Mouse (Mus musculus): Measurements from ENCODE around the gene Btbd6. TPM values are rescaled to one million over a fixed set of nuclear protein-coding genes. Genes with fewer than 3 reads are reported as not detected.

The Btbd6 gene
- total RNA-seq (2023) = 9.7 to 15.0 TPM (median 12.8 TPM) in 4 replicates

DNA sequence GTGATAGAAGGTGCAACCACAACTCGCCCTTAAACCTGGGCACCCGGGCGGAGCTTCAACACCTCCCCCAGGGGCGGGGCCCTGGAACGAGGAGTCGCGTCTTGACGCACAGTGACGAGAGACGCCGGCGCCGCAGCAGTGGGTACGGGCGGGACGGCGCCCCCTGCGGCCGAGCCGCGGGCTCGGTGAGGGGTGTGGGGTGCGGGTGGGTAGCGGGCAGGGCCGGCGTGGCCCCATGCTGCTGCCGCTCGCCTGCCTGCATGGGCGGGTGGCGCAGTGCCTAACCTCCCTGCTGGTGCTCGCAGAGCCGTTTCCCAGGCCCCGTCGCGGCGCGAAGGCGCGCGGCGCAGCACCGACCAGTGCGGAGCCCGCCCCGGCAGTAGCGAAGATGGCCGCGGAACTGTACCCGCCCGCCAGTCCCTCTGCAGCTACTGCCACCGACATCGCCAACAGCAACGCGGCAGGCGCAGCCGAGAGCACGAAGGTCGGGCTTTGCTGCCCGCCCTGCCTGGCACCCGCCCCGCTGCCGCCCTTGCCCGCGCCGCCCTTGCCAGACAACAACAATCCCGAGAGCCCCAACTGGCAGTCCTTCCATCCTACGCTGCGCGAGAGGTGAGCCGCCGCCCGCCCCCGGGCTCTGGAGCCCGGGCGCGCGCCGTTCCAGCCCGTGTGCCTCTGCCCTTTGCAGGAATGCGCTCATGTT lies at the start of gene Btbd6:
TSS of gene Btbd6 (plus strand) at position 112 of the 703 bp plus-strand sequence.

DNA sequence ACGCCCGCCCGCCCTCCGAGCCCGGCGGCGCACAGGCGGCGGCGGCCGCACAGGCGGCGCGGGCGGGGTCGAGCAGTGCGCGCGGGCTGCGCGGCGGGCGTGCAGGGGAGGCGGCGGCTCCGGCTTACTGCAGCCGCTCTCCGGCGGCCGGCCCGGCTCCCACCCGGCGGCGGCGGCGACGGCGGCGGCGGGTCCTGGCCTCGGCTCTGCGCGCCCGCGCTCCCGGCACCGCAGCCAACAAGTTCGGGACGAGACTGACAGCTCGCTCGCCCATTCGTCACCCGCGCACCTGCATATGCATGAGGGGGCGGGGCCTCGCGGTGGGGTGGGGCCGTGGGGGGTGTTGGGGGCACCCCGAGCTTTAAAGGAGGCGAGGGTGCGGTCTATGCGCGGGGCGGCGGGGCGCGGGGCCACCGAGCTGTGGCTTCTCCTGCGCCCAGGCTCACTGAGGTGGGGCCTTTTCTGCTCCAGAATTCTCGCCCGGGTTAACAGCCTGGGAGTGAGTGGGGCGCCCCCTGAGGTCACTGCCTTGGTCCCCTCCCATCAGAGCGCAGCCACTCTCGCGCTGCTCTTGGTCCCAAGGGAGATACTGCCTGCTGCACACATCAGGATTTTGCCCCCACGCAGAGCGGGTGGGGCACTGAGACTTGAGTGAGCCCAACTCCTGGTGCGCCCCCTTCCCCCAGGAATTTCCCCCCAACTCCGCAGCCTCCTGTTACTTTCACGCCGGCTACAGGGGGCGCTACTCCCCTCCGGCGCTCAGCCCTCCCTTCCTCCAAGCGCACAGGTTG lies 46.5 kb upstream of the Btbd6 start, which contains the start of gene Jag2:
TSS of gene Jag2 (minus strand) at position 215 of the 791 bp plus-strand sequence.

DNA sequence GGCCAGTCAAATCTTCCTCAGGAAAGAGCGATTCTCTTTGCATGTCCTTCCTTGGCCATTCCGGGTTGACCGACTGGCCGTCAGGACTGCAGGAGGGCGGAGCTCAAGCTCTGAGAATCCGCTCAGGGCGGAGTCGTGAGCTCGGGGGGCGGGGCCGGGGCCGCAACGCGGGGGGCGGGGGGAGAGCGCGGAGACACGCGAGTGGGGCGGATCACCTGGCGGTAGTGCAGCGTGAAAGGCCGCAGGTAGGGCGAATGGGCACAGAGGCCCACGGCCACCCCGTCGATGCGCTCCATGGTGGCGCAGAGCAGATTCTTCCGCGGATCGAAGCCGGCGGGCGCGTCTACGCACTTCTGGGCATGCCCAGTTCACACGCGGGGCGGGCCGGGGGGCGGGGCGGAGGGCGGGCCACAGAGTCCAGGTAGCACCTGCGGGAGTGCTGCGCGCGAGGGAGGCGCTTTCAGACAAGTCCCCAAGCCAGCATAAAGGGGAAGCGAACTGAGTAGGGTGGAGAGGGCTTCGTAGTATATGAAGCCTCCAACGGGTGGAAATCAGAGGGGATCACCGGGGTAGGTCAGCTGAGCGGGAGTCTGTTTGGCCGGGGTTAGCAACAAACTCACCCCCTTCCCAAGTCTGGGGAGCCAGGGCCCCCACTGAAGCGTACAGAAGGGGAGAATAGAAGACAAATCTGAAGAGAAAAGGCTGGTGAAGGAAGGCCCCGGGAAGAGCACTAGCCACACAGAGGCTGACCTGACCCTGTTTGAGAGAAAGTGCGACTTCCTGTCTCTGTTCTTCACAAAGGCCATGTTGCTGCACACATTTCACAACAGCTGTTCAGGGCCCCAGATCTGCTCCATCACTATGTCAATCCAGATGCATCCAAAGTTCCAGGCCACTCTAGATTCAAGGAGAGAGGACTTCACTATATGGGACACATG lies 34.2 kb upstream of the Btbd6 start, which contains the start of gene Nudt14:
TSS of gene Nudt14 (minus strand) at position 349 of the 938 bp plus-strand sequence.

DNA sequence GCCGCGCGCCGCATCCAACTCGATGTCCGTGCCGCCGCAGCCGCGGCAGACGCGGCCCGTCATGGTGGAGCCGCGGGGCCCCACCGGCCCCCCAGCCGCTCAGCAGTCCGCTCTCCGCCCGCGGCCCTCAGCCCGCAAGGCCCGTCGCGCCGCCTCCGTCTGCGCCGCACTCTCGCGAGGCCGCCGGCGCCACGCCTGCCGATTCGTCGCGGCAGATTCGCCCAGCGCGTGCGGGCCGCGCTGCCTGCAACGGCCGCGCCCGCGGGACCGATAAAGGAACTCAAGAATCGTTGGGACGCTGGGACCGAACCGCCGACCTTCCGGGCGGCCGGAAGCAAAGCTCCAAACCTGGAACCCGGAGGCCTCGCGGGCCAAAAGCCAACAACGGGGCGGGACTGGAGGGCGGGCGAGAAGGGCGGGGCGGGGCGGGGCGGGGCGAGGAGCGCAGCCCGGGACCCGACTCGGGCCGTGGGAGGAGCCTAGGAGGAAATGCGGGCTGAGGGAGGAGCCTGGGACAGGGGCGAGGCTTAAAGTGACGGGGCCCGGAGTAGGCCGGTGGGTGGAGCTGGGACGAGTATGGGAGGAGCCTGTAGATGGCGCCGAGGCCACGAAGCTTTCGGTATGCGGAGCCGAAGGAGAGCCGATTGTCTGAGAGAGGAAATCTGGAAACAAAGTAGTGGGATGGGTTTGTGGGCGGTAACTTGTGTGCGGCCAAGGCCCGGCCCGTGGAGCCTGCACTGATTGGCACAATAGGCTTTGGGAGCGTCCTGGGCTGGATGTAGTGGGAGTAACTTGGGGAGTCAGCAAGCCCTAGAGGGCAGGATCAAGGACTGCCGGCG lies 24.2 kb downstream of the Btbd6 start, which contains the start of gene Brf1:
TSS of gene Brf1 (minus strand) at position 411 of the 839 bp plus-strand sequence.

DNA sequence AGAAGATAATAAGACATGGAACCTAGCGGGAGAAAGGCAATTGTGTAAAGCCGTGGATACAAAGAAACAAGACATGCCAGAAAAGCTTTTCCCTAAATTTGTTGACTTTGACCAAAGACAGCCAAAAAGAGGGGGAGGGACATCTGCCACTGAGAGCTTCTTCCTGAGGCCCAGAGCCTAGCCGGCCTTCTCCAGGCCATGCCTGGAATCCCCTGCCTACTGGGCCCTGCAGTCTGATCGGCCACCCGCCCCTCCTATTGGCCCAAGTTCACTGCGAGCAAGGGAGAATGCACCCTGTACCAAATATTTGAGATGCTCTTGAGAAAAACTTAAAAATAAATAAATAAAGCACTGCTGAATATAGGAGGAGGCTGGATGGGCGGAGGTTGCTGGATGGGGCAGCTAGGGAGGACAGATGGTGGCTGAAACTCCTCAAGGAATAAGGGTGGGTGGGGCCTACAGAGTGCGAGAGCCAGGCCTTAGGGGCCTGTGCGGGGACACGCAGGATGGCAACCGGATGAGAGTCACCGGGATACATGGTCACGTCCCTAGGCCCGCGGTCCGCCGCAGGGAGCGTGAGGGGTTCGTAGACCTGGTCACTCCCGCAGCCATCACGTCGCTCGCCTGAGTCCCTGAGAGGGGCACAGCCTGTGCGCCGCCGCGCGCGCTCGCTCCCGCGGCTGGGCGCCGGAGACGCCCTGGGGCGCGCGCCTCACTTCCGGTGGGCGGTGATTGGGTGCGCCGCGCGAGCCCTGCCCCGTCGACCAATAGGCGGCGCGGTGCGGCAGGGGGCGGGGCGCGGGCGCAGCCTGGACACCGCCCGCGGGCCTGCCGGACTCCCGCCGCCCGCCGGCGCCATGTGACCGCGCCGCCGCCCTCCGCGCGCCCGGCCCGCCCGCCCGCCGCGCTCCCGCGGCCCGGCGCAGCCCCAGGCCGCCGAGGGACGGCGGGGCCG lies 37.6 kb downstream of the Btbd6 start, which contains the start of gene Pacs2:
TSS of gene Pacs2 (plus strand) at position 905 of the 955 bp plus-strand sequence.

Other genes with a start within 250 kb of the Btbd6 start
- gene Pld4, start 215.8 kb upstream of the Btbd6 start, total RNA-seq (2023) = 320 to 372 TPM (median 333 TPM) in 4 replicates
- 0.34 to 0.58 TPM (median 0.51 TPM) in 3 of 4 replicates, not detected in the other for gene Ahnak2, start 173.8 kb upstream of the Btbd6 start, total RNA-seq (2023)
- gene Clba1, start 167.5 kb upstream of the Btbd6 start, total RNA-seq (2023) = 1.3 to 3.4 TPM (median 2.0 TPM) in 3 of 4 replicates, not detected in the other
- 27.5 to 32.2 TPM (median 29.9 TPM) in 4 replicates for gene Cdca4, start 147.1 kb upstream of the Btbd6 start, total RNA-seq (2023)
- gene Gpr132, start 108.3 kb upstream of the Btbd6 start, total RNA-seq (2023) = 92.4 to 97.2 TPM (median 95.4 TPM) in 4 replicates
- gene Jag2, start 46.7 kb upstream of the Btbd6 start, total RNA-seq (2023) = 1.3 to 4.9 TPM (median 2.4 TPM) in 4 replicates
- 12.7 to 19.6 TPM (median 15.8 TPM) in 4 replicates for gene Nudt14, start 34.4 kb upstream of the Btbd6 start, total RNA-seq (2023)
- gene Brf1, start 24.2 kb downstream of the Btbd6 start, total RNA-seq (2023) = 152 to 169 TPM (median 160 TPM) in 4 replicates
- gene Pacs2, start 38.0 kb downstream of the Btbd6 start, total RNA-seq (2023) = 28.3 to 36.0 TPM (median 33.3 TPM) in 4 replicates
- gene Tex22, start 98.0 kb downstream of the Btbd6 start, total RNA-seq (2023) = 0.66 to 1.1 TPM (median 0.72 TPM) in 3 of 4 replicates, not detected in the other
- 46.7 to 51.7 TPM (median 48.9 TPM) in 4 replicates for gene Mta1, start 121.8 kb downstream of the Btbd6 start, total RNA-seq (2023)
- 14.3 to 26.0 TPM (median 17.8 TPM) in 4 replicates for gene Crip2, start 163.8 kb downstream of the Btbd6 start, total RNA-seq (2023)
- gene Crip1, start 169.8 kb downstream of the Btbd6 start, total RNA-seq (2023) = 610 to 679 TPM (median 626 TPM) in 4 replicates
- 17.2 to 27.4 TPM (median 23.2 TPM) in 4 replicates for gene Tedc1, start 179.9 kb downstream of the Btbd6 start, total RNA-seq (2023)
- 4.0 to 9.0 TPM (median 5.8 TPM) in 4 replicates for gene Tmem121, start 209.4 kb downstream of the Btbd6 start, total RNA-seq (2023)

All from B cell, adult 62 days (primary cell).